10 mouse cellular contexts compared by ENCODE assay signal in genomic region chr9:110530650-110531049, GRCm38 (mm10). TPM values are rescaled to one million over a fixed set of nuclear protein-coding genes. Genes with fewer than 3 reads are reported as not detected.
A peak's percentile ranks its signal among the peaks of the same experiment; 100 is the strongest.
DNase-seq lines count a peak whose midpoint lies in the region; ATAC-seq and TF ChIP-seq lines count a peak whose summit lies in the region.
"Had no signal": no experiment of that assay in that cellular context is flagged by ENCODE, and none has a peak within 500 bp of the region (broad histone marks: within the 10 kb centered on the region; RNA-seq: fewer than 3 reads in every experiment).

No protein-coding gene starts in this region.

- 60% methylated on average over 3 of the region's 3 CpGs for WGBS in lung, embryonic 14.5 days
- WGBS in lung, postnatal 0 days, result 66% methylated on average over 3 of the region's 3 CpGs
- WGBS in liver, embryonic 16.5 days (ENCODE audit: insufficient replicate concordance), result 24% methylated on average over 3 of the region's 3 CpGs

- no peaks in the 10 kb centered on the region for H3K36me3 ChIP-seq in lung, embryonic 14.5 days (ENCODE audit: insufficient read depth)
- H3K36me3 ChIP-seq in lung, postnatal 0 days (ENCODE audit: insufficient read depth, low read length), result no peaks in the 10 kb centered on the region
- H3K36me3 ChIP-seq in liver, embryonic 16.5 days (ENCODE audit: control insufficient read depth, insufficient read depth), result no peaks in the 10 kb centered on the region

- no peak overlapping the region for H3K9ac ChIP-seq in lung, embryonic 14.5 days
- H3K9ac ChIP-seq in lung, postnatal 0 days (replicated peaks; ENCODE audit: low read depth), result no peak overlapping the region
- no peak overlapping the region for H3K9ac ChIP-seq in liver, embryonic 16.5 days (ENCODE audit: low read depth, low read length)

- no peak overlapping the region for H3K4me3 ChIP-seq in lung, embryonic 14.5 days (ENCODE audit: low read depth, low read length)
- H3K4me3 ChIP-seq in lung, postnatal 0 days (ENCODE audit: low read depth, low read length), result no peak overlapping the region
- no peak overlapping the region for H3K4me3 ChIP-seq in liver, embryonic 16.5 days (ENCODE audit: low read depth, low read length)

- H3K27me3 ChIP-seq in lung, embryonic 14.5 days (ENCODE audit: insufficient read depth, low read length), result no peaks in the 10 kb centered on the region
- no peaks in the 10 kb centered on the region for H3K27me3 ChIP-seq in lung, postnatal 0 days (replicated peaks; ENCODE audit: insufficient read depth, low read length)
- H3K27me3 ChIP-seq in liver, embryonic 16.5 days (ENCODE audit: control insufficient read depth, insufficient read depth, low read depth, low read length), result no peaks in the 10 kb centered on the region

- H3K4me1 ChIP-seq in lung, embryonic 14.5 days (ENCODE audit: insufficient read depth), result 0 out of 2 replicates have a peak, but pooled peaks cover 11% of the 10 kb centered on the region
- peaks cover 21% of the 10 kb centered on the region; the same call in 1 of the 2 replicates for H3K4me1 ChIP-seq in lung, postnatal 0 days (ENCODE audit: insufficient read depth, low read depth, low read length)
- H3K4me1 ChIP-seq in liver, embryonic 16.5 days (ENCODE audit: control insufficient read depth, low read depth, low read length), result peaks cover 28% of the 10 kb centered on the region

- no peak for ATAC-seq in lung, embryonic 14.5 days (ENCODE audit: insufficient read depth)
- no peak for ATAC-seq in lung, postnatal 0 days
- ATAC-seq in common myeloid progenitor, adult 5-6 weeks (replicated peaks; ENCODE audit: low read depth, poor library complexity, severe bottlenecking), result 0 out of 2 replicates have a peak, but pooled peaks have one; percentile 2
- ATAC-seq in liver, embryonic 16.5 days (ENCODE audit: low read depth), result no peak

- no peak for TF ChIP-seq EP300 in lung, postnatal 0 days (IDR thresholded peaks at IDR 0.05)

- H3K4me2 ChIP-seq in lung, embryonic 14.5 days, result peak overlapping the region; percentile 73; the same call in 1 of the 2 replicates
- no peak overlapping the region for H3K4me2 ChIP-seq in lung, postnatal 0 days (replicated peaks; ENCODE audit: low read depth, low read length)
- 0 out of 2 replicates have a peak overlapping the region, but pooled peaks have one; percentile 80 for H3K4me2 ChIP-seq in liver, embryonic 16.5 days (ENCODE audit: low read depth, low read length)

- no peak for DNase-seq in lung, embryonic 14.5 days
- no peak for DNase-seq in lung, postnatal 0 days (ENCODE audit: low spot score)
- peak; percentile 9 for DNase-seq in CD4-positive helper T cell, adult 2 months (ENCODE audit: low read depth, low spot score)
- DNase-seq in cerebellum, postnatal 36 days, result no peak
- DNase-seq in spleen, postnatal 4 days (ENCODE audit: low spot score in 2 of 2), result no peak
- DNase-seq: adrenal gland, adult 2 months; kidney, adult 11 months; lung, adult 2 months had no signal

- H3K27ac ChIP-seq in lung, embryonic 14.5 days (ENCODE audit: low read depth), result no peak overlapping the region
- no peak overlapping the region for H3K27ac ChIP-seq in lung, postnatal 0 days (ENCODE audit: low read length)
- peak overlapping the region; percentile 28 for H3K27ac ChIP-seq in liver, embryonic 16.5 days (ENCODE audit: low read length)

- TF ChIP-seq CTCF in lung, embryonic 14.5 days (IDR thresholded peaks at IDR 0.05; ENCODE audit: low read depth), result no peak
- TF ChIP-seq CTCF in lung, postnatal 0 days (IDR thresholded peaks at IDR 0.05), result no peak

- no peaks in the 10 kb centered on the region for H3K9me3 ChIP-seq in lung, embryonic 14.5 days (ENCODE audit: low read depth, low read length)
- no peaks in the 10 kb centered on the region for H3K9me3 ChIP-seq in lung, postnatal 0 days (ENCODE audit: low read length)
- no peaks in the 10 kb centered on the region for H3K9me3 ChIP-seq in liver, embryonic 16.5 days (replicated peaks; ENCODE audit: control insufficient read depth, low read length)

RNA-seq across cellular contexts. Expression of gene Setd2, which starts 1.7 kb away (rescaled TPM):
- 51.4 and 55.6 TPM in 2 replicates for polyA plus RNA-seq in lung, embryonic 14.5 days (2014; fragmentation: Nextera tagmentation; extraction: Ambion mirVana)
- polyA plus RNA-seq in lung, postnatal 0 days (2015; fragmentation: Nextera tagmentation; extraction: Ambion mirVana), result 22.0 and 24.0 TPM in 2 replicates
- total RNA-seq in common myeloid progenitor, adult 5-6 weeks (2017), result 181 and 254 TPM in 2 replicates
- 9.5 and 10.0 TPM in 2 replicates for polyA plus RNA-seq in liver, embryonic 16.5 days (2015; fragmentation: Nextera tagmentation; extraction: Ambion mirVana)

RNA-seq across cellular contexts. Expression of gene Kif9, which starts 53.9 kb away (rescaled TPM):
- 0.88 and 1.8 TPM in 2 replicates for polyA plus RNA-seq in lung, embryonic 14.5 days (2014; fragmentation: Nextera tagmentation; extraction: Ambion mirVana)
- polyA plus RNA-seq in lung, postnatal 0 days (2015; fragmentation: Nextera tagmentation; extraction: Ambion mirVana), result 3.4 TPM in 2 replicates
- total RNA-seq in common myeloid progenitor, adult 5-6 weeks (2017), result 2.1 and 2.2 TPM in 2 replicates
- 0.18 and 0.21 TPM in 2 replicates for polyA plus RNA-seq in liver, embryonic 16.5 days (2015; fragmentation: Nextera tagmentation; extraction: Ambion mirVana)

RNA-seq across cellular contexts. Expression of gene Klhl18, which starts 54.2 kb away (rescaled TPM):
- polyA plus RNA-seq in lung, embryonic 14.5 days (2014; fragmentation: Nextera tagmentation; extraction: Ambion mirVana), result 8.9 and 9.7 TPM in 2 replicates
- 4.1 and 4.5 TPM in 2 replicates for polyA plus RNA-seq in lung, postnatal 0 days (2015; fragmentation: Nextera tagmentation; extraction: Ambion mirVana)
- total RNA-seq in common myeloid progenitor, adult 5-6 weeks (2017), result 8.7 and 10.1 TPM in 2 replicates
- polyA plus RNA-seq in liver, embryonic 16.5 days (2015; fragmentation: Nextera tagmentation; extraction: Ambion mirVana), result 2.1 and 2.5 TPM in 2 replicates
